Mouse (Mus musculus): ENCODE measurements around the gene Egln1.

DNA sequence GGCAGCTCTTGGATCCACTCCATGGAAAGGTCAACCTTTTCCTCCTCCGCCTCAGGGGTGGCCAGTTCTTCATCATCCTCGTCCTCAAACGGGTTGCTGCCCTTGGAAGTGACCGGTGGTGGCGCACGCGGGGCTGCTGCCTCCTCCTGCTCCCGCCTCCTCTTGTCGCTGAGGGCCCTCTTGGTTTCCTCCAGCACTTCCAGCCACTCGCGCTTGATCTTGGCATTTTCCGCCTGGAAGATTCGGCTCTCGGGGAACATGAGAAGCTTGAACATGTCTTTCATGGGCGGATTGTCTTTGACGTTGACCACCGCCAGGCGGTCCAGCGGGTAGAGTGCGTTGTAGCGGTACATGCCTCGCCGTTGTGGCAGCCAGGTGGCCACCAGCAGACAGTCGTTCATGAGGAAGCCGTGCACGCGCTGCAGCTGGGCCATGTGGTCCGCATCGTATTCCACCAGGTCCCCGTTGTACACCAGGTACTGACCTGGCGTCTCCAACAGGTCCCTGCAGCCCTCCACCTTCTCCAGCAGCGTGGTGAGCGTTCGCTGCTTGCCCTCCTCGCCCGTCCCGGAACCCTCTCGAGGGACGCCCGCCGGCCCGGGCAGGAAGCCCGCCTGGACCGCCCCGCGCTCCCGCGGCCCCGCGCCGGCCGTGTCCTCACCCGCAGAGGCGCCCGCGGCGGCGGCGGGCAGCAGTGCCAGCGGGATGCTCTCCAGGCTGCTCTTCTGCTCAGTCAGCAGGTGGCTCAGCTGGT, 52.3 kb downstream of the Egln1 start:
- TF ChIP-seq CTCF (IDR thresholded peaks at IDR 0.05; ENCODE audit: extremely low read depth, insufficient read length, insufficient replicate concordance, low read depth, low read length): peak; percentile 65
- TF ChIP-seq POLR2A (IDR thresholded peaks at IDR 0.05; ENCODE audit: low read depth, low read length): no peak
